Mouse (Mus musculus): Measurements from ENCODE around the gene Cox6b2. TPM values are rescaled to one million over a fixed set of nuclear protein-coding genes. Genes with fewer than 3 reads are reported as not detected.

The Cox6b2 gene
- total RNA-seq, 1 experiment from 2014 or later = 53.9 TPM

DNA sequence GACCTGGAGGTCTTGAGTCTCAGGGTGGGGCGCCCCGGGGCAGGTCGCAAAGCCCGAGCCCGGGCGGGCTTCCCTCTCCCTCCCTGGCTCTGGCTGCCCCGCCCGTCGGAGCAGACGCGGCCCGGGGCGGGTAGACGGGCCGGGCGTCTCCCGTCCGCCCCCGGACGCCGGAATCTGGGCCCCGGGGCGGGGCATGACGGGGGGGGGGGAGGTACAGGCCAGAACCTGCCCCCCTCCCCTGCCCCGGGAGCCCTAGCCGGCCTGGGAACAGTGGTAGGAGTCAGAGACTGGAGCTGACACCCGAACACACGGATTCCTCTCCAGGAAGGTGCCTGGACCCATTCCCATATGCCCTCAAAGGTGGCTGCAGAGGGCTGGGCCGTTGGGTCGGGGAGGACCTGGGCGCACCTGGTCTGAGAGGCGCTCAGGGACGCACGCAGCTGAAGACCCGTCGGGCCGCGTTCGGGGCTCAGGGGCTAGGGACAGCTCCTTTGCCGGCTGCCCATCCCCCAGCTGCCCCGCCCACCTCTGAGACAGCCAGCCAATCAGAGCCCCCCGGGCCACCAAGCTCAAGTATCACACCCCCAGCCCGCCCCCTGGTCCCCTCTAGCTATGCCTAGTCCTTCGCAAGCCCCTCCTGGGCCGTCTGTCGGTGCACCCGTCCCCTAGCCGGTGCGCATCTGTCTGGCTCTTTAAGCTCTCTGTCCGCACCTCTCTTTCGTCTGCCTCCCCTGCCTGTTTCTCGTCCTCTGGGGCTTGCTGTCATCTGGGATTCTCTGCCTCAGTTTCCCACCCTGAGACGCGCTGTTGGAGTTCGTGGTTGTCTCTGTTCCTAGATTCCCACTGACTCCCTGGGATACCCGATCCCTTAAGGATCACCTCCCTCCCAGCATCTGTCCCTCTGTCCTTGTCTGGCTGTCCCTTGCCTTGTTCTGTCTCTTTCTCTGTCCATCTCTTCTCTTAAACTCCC, 24.3 kb upstream of the Cox6b2 start:
- peak; percentile 15 to 25; a peak in 1 of 4 replicates for ATAC-seq (replicated peaks in 1 of 2; ENCODE audit: insufficient read depth in 1 of 2, low FRiP score in 2 of 2, low TSS enrichment in 1 of 2, low read depth in 1 of 2, poor library complexity in 2 of 2, severe bottlenecking in 2 of 2)

DNA sequence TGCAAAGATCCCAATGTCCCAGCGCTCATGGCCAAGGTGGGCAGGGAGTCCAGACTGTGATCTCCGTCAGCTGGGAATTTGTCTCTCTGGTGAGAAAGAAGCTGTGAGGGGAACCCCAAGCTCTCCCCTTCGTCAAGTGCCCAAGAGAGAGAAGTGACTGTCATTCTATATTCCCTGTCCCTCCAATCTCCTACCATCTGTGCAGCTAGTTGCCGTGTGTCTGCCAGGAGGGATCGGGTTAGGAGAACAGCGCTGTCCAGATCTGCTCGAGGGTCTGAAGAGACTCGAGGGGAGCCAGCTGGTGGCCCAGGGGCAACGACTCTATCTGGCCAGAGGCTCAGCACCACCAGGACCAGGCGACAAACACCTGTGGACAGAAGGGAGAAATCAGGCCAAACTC, 23.2 kb upstream of the Cox6b2 start:
- ATAC-seq (replicated peaks in 1 of 2; ENCODE audit: insufficient read depth in 1 of 2, low FRiP score in 2 of 2, low TSS enrichment in 1 of 2, low read depth in 1 of 2, poor library complexity in 2 of 2, severe bottlenecking in 2 of 2) = no peak

DNA sequence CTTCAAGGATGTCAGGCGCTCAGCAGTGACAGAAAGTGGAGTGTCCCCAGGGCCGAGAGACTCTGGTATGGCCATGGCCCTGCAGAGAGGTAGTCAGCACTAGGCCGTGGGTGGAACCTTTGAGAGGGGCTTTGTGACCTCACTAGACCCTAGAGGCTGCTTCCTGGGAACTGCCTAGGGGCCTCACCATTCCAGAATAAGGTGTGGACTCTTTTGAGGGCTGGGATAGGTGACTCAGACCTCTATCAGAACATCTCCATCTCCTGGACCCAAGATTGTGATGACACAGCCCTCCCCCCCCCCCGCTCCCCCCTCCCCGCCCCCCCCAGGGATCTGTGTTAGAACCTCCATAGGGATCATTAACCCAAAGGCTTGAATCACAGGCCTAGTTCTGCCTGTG, 18.3 kb upstream of the Cox6b2 start, which contains the start of gene Fam71e2:
TSS of gene Fam71e2 (minus strand) at position 101 of the 400 bp plus-strand sequence.
- ATAC-seq (replicated peaks in 1 of 2; ENCODE audit: insufficient read depth in 1 of 2, low FRiP score in 2 of 2, low TSS enrichment in 1 of 2, low read depth in 1 of 2, poor library complexity in 2 of 2, severe bottlenecking in 2 of 2) = no peak

DNA sequence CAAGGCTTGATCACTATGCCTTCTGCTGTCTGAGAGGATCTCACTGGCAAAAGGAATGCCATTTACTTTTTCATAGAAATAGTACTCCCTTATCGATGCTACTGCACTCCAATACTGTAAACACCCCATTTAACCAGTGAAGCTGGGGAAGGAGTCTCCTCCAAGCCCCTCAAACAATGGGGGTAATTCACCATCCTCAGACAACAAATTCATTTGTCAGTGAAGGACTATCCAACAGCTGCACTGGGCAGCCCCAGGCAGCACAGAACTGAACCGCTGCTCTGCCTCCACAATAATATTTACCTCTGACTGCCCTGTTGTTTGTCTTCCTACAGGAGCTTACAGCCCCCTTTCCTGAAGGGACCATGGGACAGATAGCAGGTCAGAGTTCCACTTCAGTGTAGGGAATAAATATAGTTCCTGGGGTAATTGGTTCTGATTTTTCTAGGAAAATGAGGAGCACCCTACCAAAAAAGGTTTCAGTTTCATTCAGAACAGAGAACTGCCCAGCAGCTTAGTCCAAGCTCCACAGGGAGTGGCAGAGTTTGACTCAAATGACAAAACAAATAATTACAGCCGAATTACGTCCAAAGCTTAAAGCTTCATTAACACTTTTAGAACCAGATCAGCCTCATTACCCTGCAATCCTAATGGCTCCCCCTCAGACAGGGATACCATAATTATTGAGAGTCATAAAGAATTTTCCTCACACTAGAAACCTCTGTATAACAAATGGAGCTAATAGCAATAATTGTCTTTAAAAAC, 12.2 kb upstream of the Cox6b2 start:
- no peak for ATAC-seq (replicated peaks in 1 of 2; ENCODE audit: insufficient read depth in 1 of 2, low FRiP score in 2 of 2, low TSS enrichment in 1 of 2, low read depth in 1 of 2, poor library complexity in 2 of 2, severe bottlenecking in 2 of 2)

DNA sequence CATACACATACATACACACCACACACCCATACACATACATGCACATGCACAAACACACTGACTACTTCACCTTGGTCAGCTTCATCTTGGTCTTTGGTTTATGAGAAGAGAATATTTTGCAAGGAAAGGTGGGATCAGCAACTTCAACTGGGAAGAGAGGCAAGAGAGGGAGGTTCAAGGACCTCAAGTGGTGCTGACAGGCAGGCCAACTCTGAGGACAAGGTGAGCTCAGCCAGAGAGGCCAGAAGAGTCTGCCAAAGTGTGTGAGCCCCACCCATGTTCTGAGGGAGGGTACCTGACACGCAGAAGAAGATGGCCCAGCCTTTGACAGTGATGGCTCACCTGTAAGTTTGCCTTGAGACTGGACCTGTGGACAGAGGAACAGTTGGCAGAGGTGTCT, 6.8 kb upstream of the Cox6b2 start:
- ATAC-seq (replicated peaks in 1 of 2; ENCODE audit: insufficient read depth in 1 of 2, low FRiP score in 2 of 2, low TSS enrichment in 1 of 2, low read depth in 1 of 2, poor library complexity in 2 of 2, severe bottlenecking in 2 of 2) = no peak

DNA sequence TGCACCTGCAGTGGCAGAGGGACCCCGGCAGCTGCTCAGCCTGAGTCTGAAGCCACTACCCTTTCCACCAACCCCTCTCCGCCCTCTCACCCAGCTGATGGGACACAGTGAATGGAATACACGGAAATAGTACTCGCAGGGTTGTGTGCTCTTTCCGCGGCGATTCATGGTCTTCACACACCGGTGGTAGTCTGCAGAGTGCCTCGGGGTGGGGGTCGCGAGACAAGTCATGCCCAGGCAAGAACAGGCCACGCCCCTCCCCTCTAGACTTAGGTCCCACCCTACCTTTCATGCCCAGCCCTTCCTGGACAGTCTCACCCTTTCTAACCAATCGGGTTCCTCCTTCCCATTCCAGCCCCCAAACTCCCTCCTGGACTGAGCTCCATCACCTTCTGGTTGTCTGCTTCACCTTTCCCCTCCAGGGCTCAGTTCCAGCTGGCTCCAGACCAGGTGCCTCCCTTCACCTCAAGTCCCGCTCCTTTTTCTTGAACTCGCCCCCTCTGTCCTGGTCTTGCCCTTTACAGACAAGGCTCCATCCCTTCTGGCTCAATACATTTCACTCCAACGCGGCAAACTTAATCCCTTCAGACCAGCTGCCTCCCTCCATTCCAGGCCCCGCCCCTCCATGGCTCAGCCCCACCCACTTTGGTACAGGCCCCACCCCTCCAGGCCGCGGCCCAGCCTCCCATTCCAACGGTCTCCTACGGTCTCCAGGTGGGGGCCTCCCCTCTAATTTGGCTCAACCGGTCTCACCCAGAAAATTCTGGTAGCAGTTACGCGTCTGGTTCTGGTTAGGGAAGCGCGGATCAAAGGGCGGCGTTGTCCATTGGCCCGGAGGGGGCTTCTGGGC, 698 bp downstream of the Cox6b2 start:
- peak; percentile 29 to 61; a peak in 3 of 4 replicates for ATAC-seq (replicated peaks in 1 of 2; ENCODE audit: insufficient read depth in 1 of 2, low FRiP score in 2 of 2, low TSS enrichment in 1 of 2, low read depth in 1 of 2, poor library complexity in 2 of 2, severe bottlenecking in 2 of 2)

DNA sequence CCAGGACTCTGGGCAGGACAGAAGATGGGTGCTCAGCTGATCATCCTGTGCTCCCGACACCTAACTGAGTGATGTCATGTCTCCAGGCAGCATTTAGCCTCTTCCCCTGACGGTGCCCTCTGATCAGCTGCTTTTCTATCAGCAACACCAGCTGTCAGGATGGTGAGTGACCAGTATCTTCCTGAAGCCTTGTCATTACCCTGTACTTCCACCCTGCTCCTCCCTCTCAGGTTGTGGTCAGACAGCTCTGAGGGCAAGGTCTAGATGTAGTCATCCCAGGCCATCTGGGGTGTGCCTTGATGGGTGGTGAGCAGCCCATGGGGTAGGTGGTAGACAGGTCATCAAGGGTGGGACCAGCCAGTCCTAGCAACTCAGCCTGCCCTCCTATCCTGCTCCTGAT, 3.7 kb downstream of the Cox6b2 start:
- no peak for ATAC-seq (replicated peaks in 1 of 2; ENCODE audit: insufficient read depth in 1 of 2, low FRiP score in 2 of 2, low TSS enrichment in 1 of 2, low read depth in 1 of 2, poor library complexity in 2 of 2, severe bottlenecking in 2 of 2)

DNA sequence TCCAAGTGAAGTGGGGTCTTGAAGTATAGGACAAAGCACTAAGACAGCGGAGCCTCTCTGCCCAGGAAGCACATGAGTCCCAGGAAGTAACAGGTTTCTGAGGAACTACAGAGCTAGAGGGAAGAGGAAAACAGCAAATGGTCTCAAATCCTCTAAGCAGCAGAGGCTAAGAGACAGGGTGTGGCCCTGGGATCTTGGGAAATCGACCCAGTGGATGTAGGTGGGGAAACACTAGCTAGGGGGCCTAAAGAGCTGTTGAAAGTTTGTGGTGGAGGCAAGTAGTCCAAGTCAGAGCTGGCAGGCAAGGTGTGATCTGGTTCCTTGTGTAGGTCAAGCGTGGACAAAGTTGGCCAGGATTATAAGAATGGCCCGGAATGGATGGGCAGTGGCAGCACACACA, 4.6 kb downstream of the Cox6b2 start:
- ATAC-seq (replicated peaks in 1 of 2; ENCODE audit: insufficient read depth in 1 of 2, low FRiP score in 2 of 2, low TSS enrichment in 1 of 2, low read depth in 1 of 2, poor library complexity in 2 of 2, severe bottlenecking in 2 of 2) = no peak

DNA sequence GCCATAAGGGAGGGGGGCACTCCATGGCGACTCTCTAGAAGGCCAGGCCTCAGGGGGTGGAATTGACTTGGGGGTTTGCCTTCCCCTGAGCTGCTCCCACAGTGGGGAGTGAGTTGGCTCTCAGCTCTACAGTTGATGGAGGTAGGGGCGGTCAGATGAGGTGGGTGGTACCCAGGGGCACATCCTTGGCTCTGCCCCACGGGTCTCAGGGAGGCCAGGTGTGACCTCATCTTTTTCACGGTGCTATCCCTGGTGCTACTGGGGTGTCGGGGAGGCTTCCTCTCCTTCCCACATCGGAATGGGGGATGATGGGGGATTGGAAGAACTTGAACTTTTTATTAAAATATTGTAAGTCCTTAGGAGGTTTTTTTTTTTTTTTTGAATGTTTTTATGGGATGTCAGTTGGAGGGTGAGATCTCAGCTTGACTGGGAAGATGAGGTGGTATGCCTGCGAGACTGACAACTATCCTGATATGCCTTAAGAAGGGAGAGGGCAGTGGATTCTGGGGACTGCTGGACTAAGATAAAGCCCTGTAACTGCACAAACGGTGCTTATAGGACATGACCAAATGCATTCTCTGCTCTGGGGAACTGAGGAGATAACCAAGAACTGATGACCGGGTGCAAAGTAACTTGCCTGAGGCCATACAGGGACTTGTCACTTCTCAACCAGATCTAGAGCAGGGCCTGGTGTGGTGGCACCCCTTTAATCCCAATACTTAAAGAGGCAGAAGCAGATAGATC, 5.6 kb downstream of the Cox6b2 start:
- ATAC-seq (replicated peaks in 1 of 2; ENCODE audit: insufficient read depth in 1 of 2, low FRiP score in 2 of 2, low TSS enrichment in 1 of 2, low read depth in 1 of 2, poor library complexity in 2 of 2, severe bottlenecking in 2 of 2) = no peak; a peak in 1 of 4 replicates

DNA sequence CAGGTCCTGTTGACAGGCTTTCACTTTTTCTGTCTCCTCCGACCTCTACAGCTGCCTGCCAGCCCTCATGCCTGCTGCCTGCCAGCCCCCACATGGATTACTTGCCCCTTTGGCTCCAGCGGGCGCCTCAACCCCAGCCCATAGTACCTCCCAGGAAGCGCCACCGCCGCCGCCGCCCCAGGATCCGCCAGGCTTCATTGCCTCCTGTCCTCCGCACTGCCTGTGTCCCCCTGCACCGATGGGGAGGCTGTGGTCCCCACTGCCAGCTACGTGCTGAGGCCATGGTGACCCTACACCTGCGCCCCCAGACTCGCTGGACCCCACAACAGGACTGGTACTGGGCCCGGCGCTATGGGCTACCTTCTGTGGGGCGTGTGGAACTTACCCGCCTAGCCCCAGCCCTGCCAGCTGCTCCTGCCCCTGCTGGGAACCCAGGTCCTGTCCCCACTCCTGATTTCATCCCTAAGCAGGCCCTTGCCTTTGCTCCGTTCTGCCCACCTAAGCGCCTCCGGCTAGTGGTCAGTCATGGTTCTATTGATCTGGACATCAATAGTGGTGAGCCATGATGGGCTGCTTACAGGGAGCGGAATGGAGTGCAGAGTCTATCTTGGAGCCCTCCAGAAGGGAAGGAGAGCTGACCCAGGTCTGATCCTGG, 6.4 kb downstream of the Cox6b2 start:
- no peak for ATAC-seq (replicated peaks in 1 of 2; ENCODE audit: insufficient read depth in 1 of 2, low FRiP score in 2 of 2, low TSS enrichment in 1 of 2, low read depth in 1 of 2, poor library complexity in 2 of 2, severe bottlenecking in 2 of 2)

DNA sequence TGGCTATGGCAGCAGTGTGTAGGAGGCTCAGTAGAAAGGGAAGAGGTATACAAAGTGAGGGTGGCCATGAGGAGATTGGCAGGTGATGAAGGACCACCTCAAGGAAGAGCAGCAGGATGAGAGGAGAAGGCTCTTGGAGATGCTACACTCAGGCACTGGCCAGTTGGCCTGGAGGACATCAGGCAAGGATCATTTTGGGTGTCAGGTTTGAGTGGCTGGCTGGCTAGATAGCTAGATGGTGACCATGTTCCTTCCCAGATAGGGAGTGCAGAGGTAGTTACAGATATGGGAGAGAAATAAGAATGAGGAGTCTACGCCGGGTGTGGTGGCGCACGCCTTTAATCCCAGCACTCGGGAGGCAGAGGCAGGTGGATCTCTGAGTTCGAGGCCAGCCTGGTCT, 8.0 kb downstream of the Cox6b2 start:
- ATAC-seq (replicated peaks in 1 of 2; ENCODE audit: insufficient read depth in 1 of 2, low FRiP score in 2 of 2, low TSS enrichment in 1 of 2, low read depth in 1 of 2, poor library complexity in 2 of 2, severe bottlenecking in 2 of 2) = no peak

DNA sequence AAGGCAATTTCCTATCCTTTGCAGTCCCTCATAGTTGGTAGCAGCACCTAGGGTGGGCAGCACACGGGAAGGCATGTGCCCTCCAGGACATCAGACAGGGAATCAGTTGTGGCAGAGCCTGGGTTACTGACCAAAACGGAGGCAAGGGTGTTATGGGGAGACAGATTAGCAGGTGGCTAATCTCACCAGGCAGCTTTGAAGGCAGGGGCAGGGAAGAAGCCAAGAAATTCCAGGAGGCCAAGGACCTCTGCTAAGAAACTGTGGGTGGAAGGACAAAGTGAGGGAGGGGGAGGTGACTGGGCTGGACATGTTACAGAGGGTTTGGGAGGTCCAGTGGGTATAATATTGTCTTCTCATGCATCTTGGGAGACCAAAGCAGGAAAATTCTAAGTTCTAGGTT, 9.5 kb downstream of the Cox6b2 start:
- no peak for ATAC-seq (replicated peaks in 1 of 2; ENCODE audit: insufficient read depth in 1 of 2, low FRiP score in 2 of 2, low TSS enrichment in 1 of 2, low read depth in 1 of 2, poor library complexity in 2 of 2, severe bottlenecking in 2 of 2)

DNA sequence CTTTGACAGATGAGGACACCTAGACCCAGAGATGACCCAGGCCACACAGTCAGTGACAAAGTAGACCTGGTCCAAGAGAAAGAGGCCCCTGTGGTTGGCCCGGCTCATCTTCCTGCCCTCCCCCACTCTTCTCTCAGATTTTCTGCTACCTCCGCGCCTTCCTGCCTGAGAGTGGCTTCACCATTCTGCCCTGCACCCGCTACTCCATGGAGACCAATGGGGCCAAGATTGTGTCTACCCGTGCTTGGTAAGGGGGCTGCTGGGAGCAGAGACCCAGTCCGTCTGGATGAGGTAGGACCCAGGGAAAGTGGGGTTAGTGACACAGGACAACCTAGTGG, 10.4 kb downstream of the Cox6b2 start:
- ATAC-seq (replicated peaks in 1 of 2; ENCODE audit: insufficient read depth in 1 of 2, low FRiP score in 2 of 2, low TSS enrichment in 1 of 2, low read depth in 1 of 2, poor library complexity in 2 of 2, severe bottlenecking in 2 of 2) = no peak

DNA sequence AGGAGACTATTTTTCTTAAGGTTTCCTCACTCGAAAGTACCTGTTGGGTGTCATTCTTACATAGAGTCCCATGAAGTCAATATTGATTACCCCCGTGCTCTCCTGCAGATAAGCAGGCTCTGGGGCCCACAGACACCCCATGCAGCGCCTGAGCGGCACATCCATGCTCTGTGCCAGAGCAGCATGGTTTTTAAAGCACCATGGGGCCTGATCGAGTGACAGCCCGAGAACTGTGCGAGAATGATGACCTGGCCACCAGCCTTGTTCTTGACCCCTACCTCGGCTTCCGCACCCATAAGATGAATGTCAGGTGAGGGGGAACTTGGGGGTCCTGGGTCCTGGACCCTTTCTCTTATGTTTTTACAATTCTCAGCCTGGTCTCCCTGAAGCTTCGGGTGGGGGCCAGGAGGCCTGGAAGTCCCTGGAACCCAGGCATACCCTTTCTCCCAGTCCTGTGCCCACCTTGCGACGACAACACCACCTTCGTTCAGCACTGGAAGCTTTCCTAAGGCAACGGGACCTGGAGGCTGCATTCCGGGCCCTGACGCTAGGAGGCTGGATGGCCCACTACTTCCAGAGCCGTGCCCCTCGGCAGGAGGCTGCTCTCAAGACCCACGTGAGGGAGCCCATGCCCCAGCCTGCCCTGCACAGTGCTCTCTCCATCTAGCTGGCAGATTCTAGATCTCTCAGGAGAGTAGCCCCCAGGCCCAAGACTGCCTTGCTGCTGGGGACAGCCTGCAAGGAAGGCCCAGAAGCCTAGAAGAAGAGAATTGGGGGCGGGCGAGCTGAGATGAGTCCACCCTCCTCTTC, 11.0 kb downstream of the Cox6b2 start:
- ATAC-seq (replicated peaks in 1 of 2; ENCODE audit: insufficient read depth in 1 of 2, low FRiP score in 2 of 2, low TSS enrichment in 1 of 2, low read depth in 1 of 2, poor library complexity in 2 of 2, severe bottlenecking in 2 of 2) = no peak

DNA sequence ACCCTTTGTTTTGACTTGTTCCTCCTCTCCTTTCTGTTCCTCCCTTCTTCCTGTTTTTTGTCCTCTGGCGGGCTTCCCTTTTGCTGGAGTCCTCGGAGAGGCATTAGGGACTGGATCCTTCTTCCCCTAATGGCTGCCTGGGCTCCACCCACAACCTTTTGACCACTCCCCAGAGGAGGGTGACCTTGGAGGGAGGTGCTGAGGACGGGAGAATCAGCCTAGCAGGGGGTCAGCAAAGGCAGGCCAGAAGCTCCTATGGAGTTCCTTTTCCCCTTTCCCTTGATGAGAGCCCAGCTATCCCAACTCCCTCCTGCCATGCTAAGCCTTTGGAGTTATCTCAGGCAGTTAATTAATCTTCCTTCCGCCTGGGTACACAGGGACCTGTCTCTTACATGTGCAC, 11.7 kb downstream of the Cox6b2 start:
- ATAC-seq (replicated peaks in 1 of 2; ENCODE audit: insufficient read depth in 1 of 2, low FRiP score in 2 of 2, low TSS enrichment in 1 of 2, low read depth in 1 of 2, poor library complexity in 2 of 2, severe bottlenecking in 2 of 2) = peak in 1 of 2 experiments; percentile 22; a peak in 1 of 4 replicates

DNA sequence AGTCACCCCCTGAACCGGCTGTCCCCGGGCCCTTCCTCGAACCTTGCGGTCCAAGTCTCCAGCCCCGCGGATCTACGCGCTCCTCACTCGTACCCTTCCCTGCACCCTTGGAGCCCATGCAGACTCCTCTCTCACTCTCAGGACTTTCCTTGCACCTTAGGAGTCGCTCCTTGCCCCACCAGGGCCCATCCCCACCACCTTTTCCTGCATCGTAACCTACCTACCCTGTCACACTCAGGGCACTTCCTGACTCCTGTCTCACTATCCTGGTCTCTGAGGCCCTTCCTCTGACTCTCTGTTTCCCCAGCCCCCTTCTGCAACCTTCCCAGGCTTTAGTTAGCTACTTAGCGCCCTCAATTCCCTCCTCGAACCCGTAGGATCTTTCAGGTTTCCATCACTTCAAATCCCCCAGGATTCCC, 12.6 kb downstream of the Cox6b2 start:
- ATAC-seq (replicated peaks in 1 of 2; ENCODE audit: insufficient read depth in 1 of 2, low FRiP score in 2 of 2, low TSS enrichment in 1 of 2, low read depth in 1 of 2, poor library complexity in 2 of 2, severe bottlenecking in 2 of 2) = no peak

All from hematopoietic stem cell, adult 5-6 weeks (primary cell).